Mouse (Mus musculus) forebrain, embryonic 14.5 days (tissue): ENCODE results near the gene F8. TPM values are rescaled to one million over a fixed set of nuclear protein-coding genes. Genes with fewer than 3 reads are reported as not detected.
"Not testable (repeated sequence)": the region's sequence is repeated elsewhere in the genome, so short reads cannot be mapped to it uniquely, and the experiment has no call there.

Experiments
- ATAC-seq: fragments of 200-750 bp; cut with Nextera tagmentation; 2 replicates; pipeline ENCODE4 v1.8.0; 2017; ENCODE audit warnings: mild to moderate bottlenecking, moderate library complexity
- DNase-seq: peaks from one replicate; pipeline ENCODE4 v3.0.0-alpha.2; 2015; ENCODE audit warnings: low spot score
- H3K27ac ChIP-seq: fragments of 300-500 bp; sonication (generic); 2 replicates; pipeline ENCODE4 v1.5.1; 2014; ENCODE audit warnings: low read depth, mild to moderate bottlenecking, control low read depth, low read length, moderate library complexity
- H3K27me3 ChIP-seq: fragments of 300-500 bp; sonication (generic); replicated peaks from 2 replicates; pipeline ENCODE4 v1.6.1; 2014; ENCODE audit warnings: low read length, control low read depth, mixed read lengths; ENCODE audit not compliant: control insufficient read depth, insufficient read depth
- H3K36me3 ChIP-seq: fragments of 300-500 bp; sonication (generic); 2 replicates; pipeline ENCODE4 v1.6.1; 2014; ENCODE audit warnings: low read length, control low read depth; ENCODE audit not compliant: control insufficient read depth, insufficient read depth
- H3K4me1 ChIP-seq: fragments of 300-500 bp; sonication (generic); 2 replicates; pipeline ENCODE4 v1.6.1; 2014; ENCODE audit warnings: antibody characterized with exemption, low read length, control low read depth; ENCODE audit not compliant: control insufficient read depth, insufficient read depth
- H3K4me2 ChIP-seq: fragments of 300-500 bp; sonication (generic); 2 replicates; pipeline ENCODE4 v1.6.1; 2014; ENCODE audit warnings: mild to moderate bottlenecking, control low read depth, low read length
- H3K4me3 ChIP-seq: fragments of 300-500 bp; sonication (generic); 2 replicates; pipeline ENCODE4 v1.5.1; 2014; ENCODE audit warnings: low read depth, low read length, control low read depth
- H3K9ac ChIP-seq: fragments of 300-500 bp; sonication (generic); 2 replicates; pipeline ENCODE4 v1.6.1; 2014; ENCODE audit warnings: mild to moderate bottlenecking, low read length, control low read depth, moderate library complexity
- H3K9me3 ChIP-seq: fragments of 300-500 bp; sonication (generic); replicated peaks from 2 replicates; pipeline ENCODE4 v1.6.1; 2016; ENCODE audit warnings: low read length, control low read depth, mixed read lengths; ENCODE audit not compliant: control insufficient read depth
- WGBS: fragments of 180-500 bp; shearing (Covaris S2); extraction: QIAGEN DNeasy Blood & Tissue Kit; methylation state at CpG from one replicate; pipeline ENCODE4 v1.1.7; 2014; 5-methylcytosine and 5-hydroxymethylcytosine counted together
- polyA plus RNA-seq: library from polyadenylated mRNA; unstranded; fragments of >200 nt; fragmentation: Nextera tagmentation; extraction: Ambion mirVana; gene quantifications from 2 replicates; pipeline ENCODE4 v1.2.1, GENCODE M21; 2014

F8 gene
- polyA plus RNA-seq, 1 experiment from 2014 or later, result 1.9 TPM

GRCm38 (mm10) chrX:75150304-75150703, 232.1 kb downstream of the F8 start:
- Histone ChIP-seq H3K4me3 (no peak overlapping the region), H3K27ac (no peak overlapping the region), H3K4me1 (no peaks in the 10 kb centered on the region), H3K36me3 (no peaks in the 10 kb centered on the region), H3K4me2 (no peak overlapping the region), H3K9ac (no peak overlapping the region), H3K9me3 (no peaks in the 10 kb centered on the region), H3K27me3 (no peaks in the 10 kb centered on the region)
- WGBS, result 85% methylated on average over 2 of the region's 2 CpGs
- DNase-seq, result no peak
- no peak for ATAC-seq

GRCm38 (mm10) chrX:75148414-75148813, 234.0 kb downstream of the F8 start:
- H3K27me3 ChIP-seq, result no peaks in the 10 kb centered on the region
- no peak overlapping the region for H3K9ac ChIP-seq
- H3K4me2 ChIP-seq, result no peak overlapping the region
- no peak overlapping the region for H3K4me3 ChIP-seq
- no peaks in the 10 kb centered on the region for H3K9me3 ChIP-seq
- 86% methylated on average over 4 of the region's 4 CpGs for whole genome bisulfite sequencing
- no peak overlapping the region for H3K27ac ChIP-seq
- no peaks in the 10 kb centered on the region for H3K36me3 ChIP-seq
- no peak for DNase-seq
- ATAC-seq, result no peak
- H3K4me1 ChIP-seq, result no peaks in the 10 kb centered on the region

GRCm38 (mm10) chrX:75143124-75143555, 239.3 kb downstream of the F8 start:
- H3K4me1 ChIP-seq, H3K36me3 ChIP-seq, H3K27me3 ChIP-seq, H3K27ac ChIP-seq, H3K9me3 ChIP-seq: not testable (repeated sequence)
- H3K4me3 ChIP-seq, result peak overlapping the region; percentile 25
- WGBS, result 30% methylated on average over 19 of the region's 42 CpGs
- peak overlapping the region; percentile 35; the same call in 1 of the 2 replicates for H3K9ac ChIP-seq
- DNase-seq (peak; percentile 2), ATAC-seq (peak; percentile 63)
- peak overlapping the region; percentile 46 for H3K4me2 ChIP-seq

- H3K27ac ChIP-seq, result no peak overlapping the region
- H3K4me2 ChIP-seq, result no peak overlapping the region
- no peak for DNase-seq
- no peak overlapping the region for H3K4me3 ChIP-seq
- H3K9me3 ChIP-seq, result no peaks in the 10 kb centered on the region
- no peak for ATAC-seq
- no peak overlapping the region for H3K9ac ChIP-seq
- WGBS, result 95% methylated on average over 2 of the region's 2 CpGs
- H3K36me3 ChIP-seq, result no peaks in the 10 kb centered on the region
- no peaks in the 10 kb centered on the region for H3K4me1 ChIP-seq
- no peaks in the 10 kb centered on the region for H3K27me3 ChIP-seq
Observed at GRCm38 (mm10) chrX:75138182-75138581, 244.2 kb downstream of the F8 start.

GRCm38 (mm10) chrX:75137729-75138128, 244.7 kb downstream of the F8 start:
- Histone ChIP-seq H3K36me3 (no peaks in the 10 kb centered on the region), H3K27me3 (no peaks in the 10 kb centered on the region), H3K27ac (no peak overlapping the region), H3K4me3 (no peak overlapping the region), H3K4me1 (no peaks in the 10 kb centered on the region), H3K9ac (no peak overlapping the region), H3K9me3 (no peaks in the 10 kb centered on the region), H3K4me2 (no peak overlapping the region)
- ATAC-seq (no peak), DNase-seq (no peak)
- 77% methylated on average over 2 of the region's 2 CpGs for WGBS

GRCm38 (mm10) chrX:75136938-75137337, 245.5 kb downstream of the F8 start:
- no peak overlapping the region for H3K9ac ChIP-seq
- DNase-seq (no peak), ATAC-seq (no peak)
- no peak overlapping the region for H3K27ac ChIP-seq
- H3K4me1 ChIP-seq, result no peaks in the 10 kb centered on the region
- no peaks in the 10 kb centered on the region for H3K36me3 ChIP-seq
- H3K4me2 ChIP-seq, result no peak overlapping the region
- no peak overlapping the region for H3K4me3 ChIP-seq
- H3K9me3 ChIP-seq, result no peaks in the 10 kb centered on the region
- no peaks in the 10 kb centered on the region for H3K27me3 ChIP-seq

GRCm38 (mm10) chrX:75130467-75131160, 251.8 kb downstream of the F8 start, which contains the start of gene Mpp1:
Mpp1 (minus strand) TSS chrX:75131016.
- Histone ChIP-seq H3K4me1 (no peaks in the 10 kb centered on the region; the same call in 1 of the 2 replicates), H3K4me3 (peak within 1 kb of the TSS; percentile 43), H3K27ac (no peak within 1 kb of the TSS), H3K4me2 (peak within 1 kb of the TSS; percentile 58), H3K36me3 (no peaks in the 10 kb centered on the region), H3K9ac (peak within 1 kb of the TSS; percentile 60), H3K9me3 (no peaks in the 10 kb centered on the region), H3K27me3 (no peaks in the 10 kb centered on the region)
- 28% methylated on average over 36 of the region's 36 CpGs for WGBS
- ATAC-seq (peak; percentile 100), DNase-seq (peak; percentile 88)

GRCm38 (mm10) chrX:75129474-75129873, 252.9 kb downstream of the F8 start:
- DNase-seq (no peak), ATAC-seq (no peak)
- WGBS, result 73% methylated on average over 2 of the region's 2 CpGs

GRCm38 (mm10) chrX:75128333-75128980, 254.0 kb downstream of the F8 start:
- Histone ChIP-seq H3K27ac (no peak overlapping the region), H3K9ac (no peak overlapping the region), H3K4me2 (no peak overlapping the region), H3K4me1 (no peaks in the 10 kb centered on the region; the same call in 1 of the 2 replicates), H3K27me3 (no peaks in the 10 kb centered on the region), H3K36me3 (no peaks in the 10 kb centered on the region), H3K4me3 (no peak overlapping the region), H3K9me3 (no peaks in the 10 kb centered on the region)
- ATAC-seq (no peak), DNase-seq (no peak)

More at GRCm38 (mm10) chrX:75129474-75129873, 252.9 kb downstream of the F8 start:
- Histone ChIP-seq H3K4me3 (no peak overlapping the region), H3K27me3 (no peaks in the 10 kb centered on the region), H3K9me3 (no peaks in the 10 kb centered on the region), H3K4me1 (no peaks in the 10 kb centered on the region; the same call in 1 of the 2 replicates), H3K4me2 (no peak overlapping the region), H3K36me3 (no peaks in the 10 kb centered on the region), H3K27ac (no peak overlapping the region), H3K9ac (no peak overlapping the region)
